Mouse (Mus musculus) MEL (cell line): ENCODE data around the gene Nt5c2. TPM values are rescaled to one million over a fixed set of nuclear protein-coding genes. Genes with fewer than 3 reads are reported as not detected.
"Not testable (repeated sequence)": the region's sequence is repeated elsewhere in the genome, so short reads cannot be mapped to it uniquely, and the experiment has no call there.

Experiments used
- DNase-seq: peaks from one replicate; pipeline ENCODE4 v3.0.0; 2011; ENCODE audit warnings: low read depth, low spot score
- H3K27ac ChIP-seq: 2 replicates; pipeline ENCODE4 v1.5.1; 2012; ENCODE audit warnings: low read depth, mild to moderate bottlenecking, control low read depth, low read length, moderate library complexity; ENCODE audit not compliant: control insufficient read depth
- H3K27me3 ChIP-seq, 2 experiments: fragments of 150-350 bp in 1 of 2; sonication (generic) in 1 of 2; 2 replicates each; pipeline ENCODE4 v1.6.1; 2012; ENCODE audit warnings: low read length in 2 of 2, mild to moderate bottlenecking in 2 of 2, improper control_type of control experiment in 1 of 2, moderate library complexity in 1 of 2; ENCODE audit not compliant: insufficient read depth in 2 of 2, control insufficient read depth in 1 of 2
- H3K36me3 ChIP-seq, 2 experiments: 2 replicates each; pipeline ENCODE4 v1.6.1; 2012 to 2014; ENCODE audit warnings: low read length in 2 of 2, improper control_type of control experiment in 1 of 2, inconsistent platforms in 1 of 2, mild to moderate bottlenecking in 1 of 2; ENCODE audit not compliant: insufficient read depth in 2 of 2, control insufficient read depth in 1 of 2
- H3K4me1 ChIP-seq, 2 experiments: fragments of 150-350 bp in 1 of 2; sonication (generic) in 1 of 2; 2 replicates each; pipeline ENCODE4 v1.6.1; 2012; ENCODE audit warnings: low read length in 2 of 2, improper control_type of control experiment in 1 of 2, mild to moderate bottlenecking in 1 of 2; ENCODE audit not compliant: insufficient read depth in 2 of 2, control insufficient read depth in 1 of 2
- H3K4me3 ChIP-seq, 2 experiments: fragments of 150-350 bp in 1 of 2; sonication (generic) in 1 of 2; 2 replicates each; pipeline ENCODE4 v1.5.1; 2012; ENCODE audit warnings: low read depth in 2 of 2, low read length in 2 of 2, mild to moderate bottlenecking in 2 of 2, moderate library complexity in 2 of 2, control low read depth in 1 of 2, improper control_type of control experiment in 1 of 2; ENCODE audit not compliant: control insufficient read depth in 1 of 2, insufficient read depth in 1 of 2
- H3K79me2 ChIP-seq: 2 replicates; pipeline ENCODE4 v1.6.1; 2012; ENCODE audit warnings: mild to moderate bottlenecking, low read length, moderate library complexity; ENCODE audit not compliant: control insufficient read depth, poor library complexity, insufficient read depth
- H3K9ac ChIP-seq: 2 replicates; pipeline ENCODE4 v1.6.1; 2012; ENCODE audit warnings: low read depth, mild to moderate bottlenecking, control low read depth, low read length, moderate library complexity; ENCODE audit not compliant: control insufficient read depth, poor library complexity, severe bottlenecking
- H3K9me3 ChIP-seq: fragments of 150-350 bp; sonication (generic); replicated peaks from 2 replicates; pipeline ENCODE4 v1.6.1; 2012; ENCODE audit warnings: mild to moderate bottlenecking, low read length, improper control_type of control experiment, moderate library complexity; ENCODE audit not compliant: insufficient read depth
- BHLHE40 ChIP-seq: IDR thresholded peaks from 2 replicates; pipeline ENCODE4 v1.6.1; 2012; ENCODE audit warnings: low read depth, mild to moderate bottlenecking, inconsistent platforms, low read length, improper control_type of control experiment, borderline replicate concordance
- CHD1 ChIP-seq: IDR thresholded peaks from 2 replicates; pipeline ENCODE4 v1.6.1; 2012; ENCODE audit warnings: low read depth, mild to moderate bottlenecking, inconsistent platforms, low read length, improper control_type of control experiment
- CHD2 ChIP-seq: IDR thresholded peaks from 2 replicates; pipeline ENCODE4 v1.6.1; 2011; ENCODE audit warnings: low read length, improper control_type of control experiment
- CTCF ChIP-seq, 3 experiments: IDR thresholded peaks in 2 of 3; conservative IDR thresholded peaks in 1 of 3; 2 replicates each; pipeline ENCODE4 v1.5.1; 2011 to 2012; ENCODE audit warnings: low read length in 3 of 3, low read depth in 2 of 3, mild to moderate bottlenecking in 2 of 3, improper control_type of control experiment in 1 of 3, inconsistent platforms in 1 of 3, mixed read lengths in 1 of 3, moderate library complexity in 1 of 3; ENCODE audit not compliant: control insufficient read depth in 1 of 3, insufficient read depth in 1 of 3, poor library complexity in 1 of 3, severe bottlenecking in 1 of 3
- GABPA ChIP-seq: IDR thresholded peaks from 2 replicates; pipeline ENCODE4 v1.6.1; 2012; ENCODE audit warnings: low read depth, mild to moderate bottlenecking, inconsistent platforms, low read length, improper control_type of control experiment, moderate library complexity
- JUND ChIP-seq: IDR thresholded peaks from 2 replicates; pipeline ENCODE4 v1.6.1; 2011; ENCODE audit warnings: low read depth, mild to moderate bottlenecking, improper control_type of control experiment, low read length
- MAFK ChIP-seq: IDR thresholded peaks from 2 replicates; pipeline ENCODE4 v1.6.1; 2011; ENCODE audit warnings: low read depth, mild to moderate bottlenecking, low read length, improper control_type of control experiment, borderline replicate concordance
- MEF2A ChIP-seq: IDR thresholded peaks from 2 replicates; pipeline ENCODE4 v1.6.1; 2014; ENCODE audit warnings: low read depth, mild to moderate bottlenecking, inconsistent platforms, low read length, improper control_type of control experiment; ENCODE audit not compliant: poor library complexity, insufficient replicate concordance, severe bottlenecking; ENCODE audit errors: extremely low read depth
- MXI1 ChIP-seq: IDR thresholded peaks from 2 replicates; pipeline ENCODE4 v1.6.1; 2011; ENCODE audit warnings: mild to moderate bottlenecking, low read depth, low read length, improper control_type of control experiment
- MYB ChIP-seq: IDR thresholded peaks from 2 replicates; pipeline ENCODE4 v1.6.1; 2011; ENCODE audit warnings: mild to moderate bottlenecking, low read depth, low read length, improper control_type of control experiment
- MYC ChIP-seq: IDR thresholded peaks from 2 replicates; pipeline ENCODE4 v1.6.1; 2011; ENCODE audit warnings: low read depth, mild to moderate bottlenecking, low read length, improper control_type of control experiment, moderate library complexity
- NRF1 ChIP-seq: IDR thresholded peaks from 2 replicates; pipeline ENCODE4 v1.6.1; 2014; ENCODE audit warnings: low read depth, mild to moderate bottlenecking, inconsistent platforms, low read length, improper control_type of control experiment, moderate library complexity; ENCODE audit not compliant: poor library complexity, insufficient read depth, severe bottlenecking
- POLR2A ChIP-seq, 2 experiments: IDR thresholded peaks; 2 replicates each; pipeline ENCODE4 v1.6.1; 2011 to 2012; ENCODE audit warnings: low read length in 2 of 2, mild to moderate bottlenecking in 2 of 2, control low read depth in 1 of 2, improper control_type of control experiment in 1 of 2, low read depth in 1 of 2, moderate library complexity in 1 of 2; ENCODE audit not compliant: control insufficient read depth in 1 of 2, insufficient read depth in 1 of 2, poor library complexity in 1 of 2
- RAD21 ChIP-seq: IDR thresholded peaks from 2 replicates; pipeline ENCODE4 v1.6.1; 2011; ENCODE audit warnings: mild to moderate bottlenecking, low read depth, low read length, improper control_type of control experiment
- RCOR1 ChIP-seq: IDR thresholded peaks from 2 replicates; pipeline ENCODE4 v1.6.1; 2012; ENCODE audit warnings: low read depth, mild to moderate bottlenecking, inconsistent platforms, low read length, improper control_type of control experiment
- SIN3A ChIP-seq: IDR thresholded peaks from 2 replicates; pipeline ENCODE4 v1.6.1; 2012; ENCODE audit warnings: low read length, improper control_type of control experiment, inconsistent platforms
- SMC3 ChIP-seq: IDR thresholded peaks from 2 replicates; pipeline ENCODE4 v1.6.1; 2011; ENCODE audit warnings: low read depth, low read length, improper control_type of control experiment
- TAL1 ChIP-seq: IDR thresholded peaks from 2 replicates; pipeline ENCODE4 v1.6.1; 2012; ENCODE audit warnings: mild to moderate bottlenecking, inconsistent platforms, low read length, moderate library complexity, mixed read lengths
- TBP ChIP-seq: IDR thresholded peaks from 2 replicates; pipeline ENCODE4 v1.8.0; 2011; ENCODE audit warnings: low read depth, low read length, improper control_type of control experiment
- USF2 ChIP-seq, 2 experiments: IDR thresholded peaks; 2 replicates each; pipeline ENCODE4 v1.6.1; 2011 to 2012; ENCODE audit warnings: improper control_type of control experiment in 2 of 2, low read length in 2 of 2, borderline replicate concordance in 1 of 2, inconsistent platforms in 1 of 2, low read depth in 1 of 2, mild to moderate bottlenecking in 1 of 2; ENCODE audit not compliant: insufficient read depth in 1 of 2
- ZC3H11A ChIP-seq: IDR thresholded peaks from 2 replicates; pipeline ENCODE4 v1.6.1; 2012; ENCODE audit warnings: low read depth, mild to moderate bottlenecking, inconsistent platforms, low read length, improper control_type of control experiment
- ZKSCAN1 ChIP-seq: IDR thresholded peaks from 2 replicates; pipeline ENCODE4 v1.6.1; 2012; ENCODE audit warnings: low read depth, mild to moderate bottlenecking, inconsistent platforms, low read length, improper control_type of control experiment, moderate library complexity
- polyA plus RNA-seq, 2 experiments: library from polyadenylated mRNA; stranded (reverse) in 1 of 2; unstranded in 1 of 2; fragments of >175 nt in 1 of 2; fragments of >200 nt in 1 of 2; gene quantifications; 2 replicates each; pipeline versions ENCODE4 v1.2.1 to v1.2.4; 2012; ENCODE audit warnings: low replicate concordance in 2 of 2, low read depth in 1 of 2; ENCODE audit not compliant: insufficient read length in 2 of 2, insufficient read depth in 1 of 2, missing spikeins in 1 of 2
- total RNA-seq: library from RNA; depleted of rRNA; stranded (reverse); fragments of 300-350 nt; gene quantifications from 2 replicates; pipeline ENCODE4 v1.2.3, GENCODE M21; 2012

Nt5c2 gene
- total and polyA plus RNA-seq, 3 experiments, result 64.6 to 455 (median 147) TPM

- H3K36me3 ChIP-seq, result peaks cover 0 to 24% of the 10 kb centered on the region in 2 experiments; a peak in 2 of 4 replicates
- peak overlapping the region; percentile 36 to 39 for H3K4me3 ChIP-seq
- not testable (repeated sequence) for H3K27me3 ChIP-seq, H3K79me2 ChIP-seq, H3K9me3 ChIP-seq
- peak overlapping the region; percentile 48 for H3K27ac ChIP-seq
- TF ChIP-seq BHLHE40 (0 out of 2 replicates have a peak, but pooled peaks have one; percentile 52), CTCF (IDR thresholded peaks at IDR 0.05 in 2 of 3, conservative IDR thresholded peaks at IDR 0.05 in 1 of 3; ENCODE audit: control insufficient read depth in 1 of 3, insufficient read depth in 1 of 3, low read depth in 2 of 3, low read length in 3 of 3, poor library complexity in 1 of 3, severe bottlenecking in 1 of 3) (peak in 1 of 3 experiments; percentile 10; a peak in 1 of 6 replicates), RAD21 (peak; percentile 38; the same call in 1 of the 2 replicates), SMC3 (peak; percentile 38), MXI1 (0 out of 2 replicates have a peak, but pooled peaks have one; percentile 11), TBP (0 out of 2 replicates have a peak, but pooled peaks have one; percentile 45)
- H3K9ac ChIP-seq, result peak overlapping the region; percentile 33
- DNase-seq, result peak; percentile 79
- H3K4me1 ChIP-seq, result peaks cover 13 to 33% of the 10 kb centered on the region in 2 experiments
Measured at GRCm38 (mm10) chr19:46990625-46991024, 24.3 kb downstream of the Nt5c2 start.

DNA sequence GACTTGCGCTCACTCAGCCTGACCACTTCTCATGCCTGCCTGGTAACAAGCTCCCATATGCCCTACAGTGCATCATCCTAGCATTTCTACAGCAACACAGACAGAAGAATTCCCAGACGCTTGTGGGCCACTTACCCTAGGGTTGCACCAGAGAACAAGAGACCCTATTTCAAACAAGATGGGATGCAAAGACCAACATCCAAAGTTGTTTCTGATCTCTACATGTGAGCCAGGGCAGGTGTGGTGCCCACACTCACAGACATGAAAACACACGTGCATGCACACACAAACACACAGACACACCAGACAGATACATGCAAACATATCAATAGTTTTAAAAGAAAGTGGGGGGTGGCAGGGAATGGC is 24.8 kb downstream of the Nt5c2 start:
- no peaks in the 10 kb centered on the region for H3K27me3 ChIP-seq
- H3K4me3 ChIP-seq, result peak overlapping the region; percentile 50 to 51
- peaks cover 0 to 29% of the 10 kb centered on the region in 2 experiments; a peak in 2 of 4 replicates for H3K36me3 ChIP-seq
- TF ChIP-seq MXI1 (peak; percentile 83), USF2 (IDR thresholded peaks at IDR 0.05; ENCODE audit: borderline replicate concordance in 1 of 2, insufficient read depth in 1 of 2, low read depth in 1 of 2, low read length in 2 of 2) (no peak), RCOR1 (no peak), CHD1 (peak; percentile 95; the same call in 1 of the 2 replicates), MAFK (0 out of 2 replicates have a peak, but pooled peaks have one; percentile 12)
- peak overlapping the region; percentile 98 for H3K27ac ChIP-seq
- peak overlapping the region; percentile 72 for H3K9ac ChIP-seq
- H3K9me3 ChIP-seq, result no peaks in the 10 kb centered on the region
- H3K4me1 ChIP-seq, result peaks cover 16 to 38% of the 10 kb centered on the region in 2 experiments
- H3K79me2 ChIP-seq, result peaks cover 2% of the 10 kb centered on the region; the same call in 1 of the 2 replicates
- no peak for DNase-seq

- Histone ChIP-seq H3K9ac (peak overlapping the region; percentile 72), H3K79me2 (peaks cover 4% of the 10 kb centered on the region; the same call in 1 of the 2 replicates), H3K36me3 (peaks cover 0 to 32% of the 10 kb centered on the region in 2 experiments; a peak in 2 of 4 replicates), H3K9me3 (no peaks in the 10 kb centered on the region), H3K27ac (peak overlapping the region; percentile 98), H3K4me3 (peak overlapping the region; percentile 50 to 51), H3K4me1 (peaks cover 18 to 42% of the 10 kb centered on the region in 2 experiments), H3K27me3 (no peaks in the 10 kb centered on the region)
- peak; percentile 89 for DNase-seq
- TF ChIP-seq CHD2, result no peak
- no peak for TF ChIP-seq NRF1
- no peak for TF ChIP-seq JUND
- no peak; the same call in 1 of the 2 replicates for TF ChIP-seq CHD1
- TF ChIP-seq CTCF (IDR thresholded peaks at IDR 0.05 in 2 of 3, conservative IDR thresholded peaks at IDR 0.05 in 1 of 3; ENCODE audit: control insufficient read depth in 1 of 3, insufficient read depth in 1 of 3, low read depth in 2 of 3, low read length in 3 of 3, poor library complexity in 1 of 3, severe bottlenecking in 1 of 3), result no peak; a peak in 1 of 6 replicates
- peak; percentile 59 to 82 for TF ChIP-seq POLR2A (IDR thresholded peaks at IDR 0.05; ENCODE audit: control insufficient read depth in 1 of 2, insufficient read depth in 1 of 2, low read depth in 1 of 2, low read length in 2 of 2, poor library complexity in 1 of 2)
- TF ChIP-seq TAL1, result peak; percentile 37; the same call in 1 of the 2 replicates
- TF ChIP-seq MXI1, result peak; percentile 59; the same call in 1 of the 2 replicates
- no peak for TF ChIP-seq ZC3H11A
- TF ChIP-seq SIN3A, result peak; percentile 81
- TF ChIP-seq GABPA, result no peak
- TF ChIP-seq MYB, result 0 out of 2 replicates have a peak, but pooled peaks have one; percentile 48
- peak; percentile 84 for TF ChIP-seq MYC
- TF ChIP-seq ZKSCAN1, result no peak
- 0 out of 2 replicates have a peak, but pooled peaks have one; percentile 26 for TF ChIP-seq MEF2A
Measured at GRCm38 (mm10) chr19:46989479-46990152, 25.3 kb downstream of the Nt5c2 start.
